Mouse (Mus musculus) heart, postnatal 0 days (tissue): ENCODE data around the gene Tlx2.

Experiments used
- CTCF ChIP-seq: IDR thresholded peaks from 2 replicates; pipeline ENCODE4 v1.5.1; 2016; ENCODE audit warnings: antibody characterized with exemption, control low read depth, low read depth
- EP300 ChIP-seq: IDR thresholded peaks from 2 replicates; pipeline ENCODE4 v1.6.1; 2016; ENCODE audit warnings: antibody characterized with exemption, low read depth

DNA sequence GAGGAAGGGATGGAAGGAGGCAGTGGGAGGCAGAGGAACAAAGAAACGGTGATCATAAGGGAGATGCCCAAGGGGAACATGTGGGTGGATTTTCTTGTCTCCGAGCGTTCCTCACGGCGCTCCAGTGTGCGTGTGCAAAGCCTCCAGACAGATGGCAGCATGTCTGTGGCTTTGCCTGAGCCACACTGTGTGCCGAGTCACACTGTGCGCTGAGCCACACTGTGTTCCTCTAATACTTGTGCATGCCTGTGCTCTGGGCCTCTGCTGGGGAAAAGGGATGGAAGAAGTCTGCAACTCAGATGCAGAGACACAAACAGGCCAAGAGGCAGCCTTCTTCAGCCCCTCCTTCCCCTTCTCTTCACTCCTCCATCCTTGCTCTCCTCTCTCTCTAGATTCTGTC is 42.8 kb downstream of the Tlx2 start:
- no peak for TF ChIP-seq CTCF
- no peak for TF ChIP-seq EP300
